Mouse (Mus musculus) liver, embryonic 13.5 days (tissue): Measurements from ENCODE around the gene Btbd35f25. TPM values are rescaled to one million over a fixed set of nuclear protein-coding genes. Genes with fewer than 3 reads are reported as not detected.
"Not testable (repeated sequence)": the region's sequence is repeated elsewhere in the genome, so short reads cannot be mapped to it uniquely, and the experiment has no call there.

Experiments
- ATAC-seq: fragments of 200-750 bp; cut with Nextera tagmentation; 2 replicates; pipeline ENCODE4 v1.8.0; 2017; ENCODE audit warnings: low read depth, mild to moderate bottlenecking, moderate number of reproducible peaks, moderate library complexity
- DNase-seq: peaks from one replicate; pipeline ENCODE4 v3.0.0; 2022
- H3K27ac ChIP-seq: fragments of 300-500 bp; sonication (generic); 2 replicates; pipeline ENCODE4 v1.5.1; 2015; ENCODE audit warnings: moderate library complexity, mild to moderate bottlenecking, inconsistent platforms
- H3K27me3 ChIP-seq: fragments of 300-500 bp; sonication (generic); 2 replicates; pipeline ENCODE4 v1.6.1; 2015; ENCODE audit warnings: mild to moderate bottlenecking, inconsistent platforms
- H3K36me3 ChIP-seq: fragments of 300-500 bp; sonication (generic); 2 replicates; pipeline ENCODE4 v1.6.1; 2015; ENCODE audit warnings: mild to moderate bottlenecking, inconsistent platforms
- H3K4me1 ChIP-seq: fragments of 300-500 bp; sonication (generic); replicated peaks from 2 replicates; pipeline ENCODE4 v1.6.1; 2015; ENCODE audit warnings: inconsistent platforms
- H3K4me2 ChIP-seq: fragments of 300-500 bp; sonication (generic); 2 replicates; pipeline ENCODE4 v1.6.1; 2015; ENCODE audit warnings: inconsistent platforms, mild to moderate bottlenecking, moderate library complexity
- H3K4me3 ChIP-seq: fragments of 300-500 bp; sonication (generic); replicated peaks from 2 replicates; pipeline ENCODE4 v1.5.1; 2015; ENCODE audit warnings: mild to moderate bottlenecking, inconsistent platforms
- H3K9ac ChIP-seq: fragments of 300-500 bp; sonication (generic); 2 replicates; pipeline ENCODE4 v1.6.1; 2015; ENCODE audit warnings: mild to moderate bottlenecking, inconsistent platforms
- H3K9me3 ChIP-seq: fragments of 300-500 bp; sonication (generic); replicated peaks from 2 replicates; pipeline ENCODE4 v1.6.1; 2016; ENCODE audit warnings: inconsistent platforms
- WGBS: fragments of 180-500 bp; shearing (Covaris S2); methylation state at CpG from one replicate; pipeline ENCODE4 v1.1.7; 2015; ENCODE audit not compliant: insufficient replicate concordance; 5-methylcytosine and 5-hydroxymethylcytosine counted together
- polyA plus RNA-seq: library from polyadenylated mRNA; unstranded; fragments of >200 nt; fragmentation: Nextera tagmentation; extraction: Ambion mirVana; gene quantifications from 2 replicates; pipeline ENCODE4 v1.2.1, GENCODE M21; 2015

The Btbd35f25 gene
- not detected in 2 replicates for polyA plus RNA-seq

GRCm38 (mm10) chrX:31717056-31717455 is at the start of gene Btbd35f25:
Gene Btbd35f25 (minus strand): TSS chrX:31717156.
- 56% methylated on average over 3 of the region's 4 CpGs for WGBS
- H3K9me3 ChIP-seq, H3K4me2 ChIP-seq, DNase-seq, H3K36me3 ChIP-seq, ATAC-seq, H3K4me3 ChIP-seq, H3K27me3 ChIP-seq, H3K4me1 ChIP-seq, H3K9ac ChIP-seq, H3K27ac ChIP-seq: not testable (repeated sequence)

GRCm38 (mm10) chrX:31766255-31766654 is 49.3 kb upstream of the Btbd35f25 start:
- no peak overlapping the region for H3K27ac ChIP-seq
- DNase-seq (no peak), ATAC-seq (no peak)
- peaks cover 39% of the 10 kb centered on the region for H3K9me3 ChIP-seq
- H3K27me3 ChIP-seq, result no peaks in the 10 kb centered on the region
- H3K4me2 ChIP-seq, result no peak overlapping the region
- H3K36me3 ChIP-seq, result no peaks in the 10 kb centered on the region
- no peak overlapping the region for H3K4me3 ChIP-seq
- H3K4me1 ChIP-seq, result no peaks in the 10 kb centered on the region
- no peak overlapping the region for H3K9ac ChIP-seq

GRCm38 (mm10) chrX:31764001-31764400 is 47.0 kb upstream of the Btbd35f25 start:
- ATAC-seq (no peak), DNase-seq (no peak)
- no peak overlapping the region for H3K4me3 ChIP-seq
- H3K4me2 ChIP-seq, result no peak overlapping the region
- WGBS, result 67% methylated on average over 1 of the region's 1 CpGs
- peaks cover 42% of the 10 kb centered on the region for H3K9me3 ChIP-seq
- no peaks in the 10 kb centered on the region for H3K4me1 ChIP-seq
- no peak overlapping the region for H3K9ac ChIP-seq
- H3K27ac ChIP-seq, result no peak overlapping the region
- no peaks in the 10 kb centered on the region for H3K27me3 ChIP-seq
- H3K36me3 ChIP-seq, result no peaks in the 10 kb centered on the region

GRCm38 (mm10) chrX:31745079-31745478 is 28.1 kb upstream of the Btbd35f25 start:
- Histone ChIP-seq H3K4me3 (no peak overlapping the region), H3K27me3 (no peaks in the 10 kb centered on the region), H3K4me2 (no peak overlapping the region), H3K4me1 (no peaks in the 10 kb centered on the region), H3K9me3 (peaks cover 16% of the 10 kb centered on the region), H3K27ac (no peak overlapping the region), H3K9ac (no peak overlapping the region), H3K36me3 (no peaks in the 10 kb centered on the region)
- ATAC-seq (no peak), DNase-seq (no peak)
- 71% methylated on average over 10 of the region's 10 CpGs for WGBS

GRCm38 (mm10) chrX:31736958-31737357 is 20.0 kb upstream of the Btbd35f25 start:
- Histone ChIP-seq H3K27ac (no peak overlapping the region), H3K9ac (no peak overlapping the region), H3K36me3 (no peaks in the 10 kb centered on the region), H3K4me2 (no peak overlapping the region), H3K27me3 (no peaks in the 10 kb centered on the region), H3K4me1 (no peaks in the 10 kb centered on the region), H3K9me3 (peaks cover 19% of the 10 kb centered on the region), H3K4me3 (no peak overlapping the region)
- no peak for ATAC-seq
- DNase-seq, result no peak
- WGBS, result 58% methylated on average over 6 of the region's 6 CpGs

Other genes with a start within 250 kb of the Btbd35f25 start
- not detected in 2 replicates for gene Gm21883, start 142.9 kb downstream of the Btbd35f25 start, polyA plus RNA-seq
- not detected in 2 replicates for gene Spin2e, start 98.2 kb downstream of the Btbd35f25 start, polyA plus RNA-seq
- not detected in 2 replicates for gene Gm21637, start 244.9 kb upstream of the Btbd35f25 start, polyA plus RNA-seq